Mouse (Mus musculus) liver, adult 2 months (tissue): ENCODE data around the gene St6gal1.

Source experiments
- CTCF ChIP-seq: fragments of 200-500 bp; IDR thresholded peaks from 2 replicates; pipeline ENCODE4 v1.5.1; 2011; ENCODE audit warnings: low read depth, low read length, control low read depth
- POLR2A ChIP-seq: fragments of 200-500 bp; IDR thresholded peaks from 2 replicates; pipeline ENCODE4 v1.6.1; 2011; ENCODE audit warnings: low read length, control low read depth; ENCODE audit not compliant: insufficient read depth; ENCODE audit errors: extremely low read depth

DNA sequence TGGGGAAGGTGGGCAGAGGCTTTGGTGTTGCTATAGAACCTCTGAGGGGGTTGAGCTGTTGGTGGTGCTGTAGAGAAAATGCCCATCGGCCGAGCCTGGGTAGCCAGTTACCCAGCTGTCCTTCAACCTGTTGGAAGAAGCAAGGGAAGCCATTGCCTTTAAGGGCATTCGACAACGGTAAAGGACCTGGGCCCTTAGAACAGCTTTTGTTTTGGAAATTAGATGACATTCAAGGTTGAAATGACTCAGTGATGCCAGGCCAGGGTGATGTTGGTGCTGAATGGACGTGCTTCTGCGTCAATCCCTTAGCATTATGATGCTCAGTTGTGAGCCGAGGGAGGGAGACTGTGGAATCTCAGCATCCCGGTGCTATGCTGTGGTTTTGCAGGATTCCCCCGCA, 63.6 kb downstream of the St6gal1 start:
- TF ChIP-seq POLR2A, result no peak
- TF ChIP-seq CTCF, result no peak
